ENCODE assay signal across 13 mouse cellular contexts in the genomic region with DNA sequence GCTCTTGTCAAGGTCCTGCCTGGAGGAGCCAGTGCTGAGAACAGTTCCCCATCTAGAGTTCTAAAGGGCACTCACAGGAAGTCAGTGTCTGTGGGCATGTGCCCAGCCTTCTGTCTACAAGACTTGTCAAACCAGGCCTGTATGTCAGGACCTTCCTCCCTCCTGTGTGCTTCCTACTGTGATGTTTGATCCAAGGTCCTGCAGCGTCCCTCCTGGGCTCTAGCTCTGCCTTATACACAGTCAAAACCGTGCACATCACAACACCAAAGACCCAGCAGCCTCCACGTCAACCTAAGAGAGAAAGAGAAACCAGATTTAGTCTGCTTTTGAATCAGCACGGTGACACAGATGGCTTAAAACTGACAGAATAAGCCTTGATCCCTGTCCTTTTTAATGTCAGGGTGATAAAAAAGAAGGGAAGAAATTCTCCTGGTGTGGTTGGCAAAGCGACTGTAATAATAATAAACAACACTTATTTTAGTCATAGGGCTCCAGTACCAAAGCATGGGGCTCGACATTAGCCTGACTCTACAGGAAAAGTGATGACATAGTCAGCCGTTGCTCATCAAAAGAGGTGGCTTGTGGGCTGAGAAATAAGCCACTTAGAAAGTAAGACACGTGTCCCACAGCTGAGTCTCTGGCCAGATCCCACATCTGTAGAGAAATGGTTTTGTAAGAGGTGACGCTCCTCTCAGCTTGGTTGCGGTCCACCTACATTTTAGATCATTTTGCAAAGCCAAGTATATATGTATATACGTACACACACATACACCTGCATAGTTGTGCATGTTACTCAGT. TPM values are rescaled to one million over a fixed set of nuclear protein-coding genes. Genes with fewer than 3 reads are reported as not detected.
DNase-seq lines count a peak whose midpoint lies in the region; ATAC-seq lines count a peak whose summit lies in the region.
"Had no signal": no experiment of that assay in that cellular context is flagged by ENCODE, and none has a peak within 500 bp of the region (broad histone marks: within the 10 kb centered on the region; RNA-seq: fewer than 3 reads in every experiment).

No protein-coding gene starts in this region.

- DNase-seq in adrenal gland, adult 2 months, result peak; percentile 56
- no peak for DNase-seq in adrenal gland, adult 8-10 months
- DNase-seq in layer of hippocampus, adult 9-11 months, result peak; percentile 15
- no peak for DNase-seq in layer of hippocampus, postnatal 36 days
- DNase-seq in natural killer cell, adult 2 months (ENCODE audit: low spot score in 2 of 2), result peak; percentile 31 to 38
- DNase-seq in midbrain, embryonic 10.5 days (ENCODE audit: low spot score), result no peak
- DNase-seq in cerebellum, adult 18-20 months, result no peak
- DNase-seq: cerebellum, postnatal 25 days; heart, postnatal 36 days; midbrain, embryonic 14.5 days had no signal

- H3K4me3 ChIP-seq in midbrain, embryonic 10.5 days, result no peak overlapping the region

- H3K4me1 ChIP-seq in midbrain, embryonic 10.5 days, result no peaks in the 10 kb centered on the region

- H3K36me3 ChIP-seq in midbrain, embryonic 10.5 days, result no peaks in the 10 kb centered on the region

- no peaks in the 10 kb centered on the region for H3K9me3 ChIP-seq in midbrain, embryonic 10.5 days (replicated peaks)

- 85% methylated on average over 11 of the region's 11 CpGs for WGBS in midbrain, embryonic 10.5 days

- peak; percentile 82 for ATAC-seq in activated CD4-positive, CD25-positive, alpha-beta regulatory T cell, adult 4 months

- H3K27ac ChIP-seq in midbrain, embryonic 10.5 days (replicated peaks), result no peak overlapping the region
- H3K27ac ChIP-seq: kidney, postnatal 0 days; liver, embryonic 14.5 days had no signal

- H3K27me3 ChIP-seq in midbrain, embryonic 10.5 days (ENCODE audit: low read depth, poor library complexity, severe bottlenecking), result no peaks in the 10 kb centered on the region

RNA-seq across cellular contexts. Expression of a gene that starts 13.5 kb away (rescaled TPM):
- total RNA-seq in adrenal gland, adult 2 months (2021), result 100 to 1,000 TPM in 1 of 2 experiments, 10 to 100 TPM in 1; 99.1 to 186 TPM
- 56.4 and 60.7 TPM in 2 replicates for polyA plus RNA-seq in adrenal gland, adult 2 months (2012; rRNA removed)
- 100 to 1,000 TPM; 136 to 169 (median 139) TPM for total RNA-seq in adrenal gland, adult 8-10 months (2022)
- total RNA-seq in layer of hippocampus, postnatal 36 days (2021), result 10 to 100 TPM; 45.8 to 52.7 TPM
- polyA plus RNA-seq in activated CD4-positive, CD25-positive, alpha-beta regulatory T cell, adult 4 months (2017; shearing (Covaris generic)), result 1 to 10 TPM; 3.5 to 5.0 TPM
- polyA plus RNA-seq in midbrain, embryonic 10.5 days (2016; fragmentation: Nextera tagmentation; extraction: Ambion mirVana), result 22.2 and 26.3 TPM in 2 replicates

Comparison
In these comparisons a context has a peak if more than half of its experiments do, and no peak if none do; other contexts are left out.
1. DNase-seq: peak in adrenal gland, adult 2 months (single experiment), layer of hippocampus, adult 9-11 months (single experiment) and natural killer cell, adult 2 months (2 of 2); none in adrenal gland, adult 8-10 months (single experiment), layer of hippocampus, postnatal 36 days (0 of 2), midbrain, embryonic 10.5 days (single experiment) and cerebellum, adult 18-20 months (0 of 2).